Mouse (Mus musculus) forelimb bud, embryonic 11.5 days (tissue): ENCODE results near the gene Senp2.
A peak's percentile ranks its signal among the peaks of the same experiment; 100 is the strongest.

Source experiments
- DNase-seq: peaks from one replicate; pipeline ENCODE4 v3.0.0-alpha.2; 2012; ENCODE audit warnings: low read depth, low spot score

The Senp2 gene

GRCm38 (mm10) chr16:22022122-22022521, 12.8 kb downstream of the Senp2 start:
- peak; percentile 16 for DNase-seq

- DNase-seq = no peak
Measured at GRCm38 (mm10) chr16:22027474-22027873, 18.2 kb downstream of the Senp2 start.

- DNase-seq = no peak
Measured at GRCm38 (mm10) chr16:22038554-22038953, 29.3 kb downstream of the Senp2 start.

DNA sequence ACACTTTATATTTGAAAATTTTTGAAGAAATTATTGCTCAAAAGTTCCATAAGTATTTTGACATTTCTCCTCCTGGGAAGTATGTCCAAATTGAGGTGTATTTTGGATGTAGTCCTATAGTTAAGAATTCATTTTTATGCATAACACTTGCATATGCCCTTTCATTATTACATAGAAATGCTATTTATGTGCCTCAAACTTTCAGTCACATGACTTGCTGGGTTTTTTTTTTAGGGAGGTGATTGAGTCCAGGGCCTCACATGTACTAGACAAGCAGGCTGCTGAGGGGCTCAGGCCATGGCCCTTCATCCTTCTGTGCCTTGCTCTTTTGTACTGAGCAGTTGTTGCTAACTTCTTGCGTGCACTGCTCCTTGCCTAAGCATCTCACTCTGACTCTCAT, 30.7 kb downstream of the Senp2 start:
- DNase-seq = no peak

- DNase-seq = no peak
Measured at GRCm38 (mm10) chr16:22043830-22044229, 34.5 kb downstream of the Senp2 start.

DNA sequence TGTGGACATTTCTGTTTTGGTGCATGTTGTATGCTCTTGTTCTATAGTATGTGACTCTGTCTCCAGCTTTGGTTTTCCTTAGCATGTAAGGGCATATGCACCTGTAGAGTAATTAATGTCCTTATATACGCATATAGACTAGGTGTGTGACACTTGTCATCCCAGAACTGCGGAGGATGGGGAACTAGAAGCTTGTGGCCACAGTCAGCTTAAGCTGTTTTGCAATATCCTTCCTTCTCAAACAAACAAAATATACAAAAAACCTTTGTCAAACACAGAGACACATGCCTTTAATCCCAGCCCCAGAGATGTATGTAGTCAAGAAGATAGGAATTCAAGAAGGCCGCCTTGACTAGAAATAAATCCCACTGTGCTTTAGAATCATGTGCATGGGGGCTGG, 36.6 kb downstream of the Senp2 start:
- no peak for DNase-seq

GRCm38 (mm10) chr16:22046739-22047366, 37.6 kb downstream of the Senp2 start:
- no peak for DNase-seq

DNA sequence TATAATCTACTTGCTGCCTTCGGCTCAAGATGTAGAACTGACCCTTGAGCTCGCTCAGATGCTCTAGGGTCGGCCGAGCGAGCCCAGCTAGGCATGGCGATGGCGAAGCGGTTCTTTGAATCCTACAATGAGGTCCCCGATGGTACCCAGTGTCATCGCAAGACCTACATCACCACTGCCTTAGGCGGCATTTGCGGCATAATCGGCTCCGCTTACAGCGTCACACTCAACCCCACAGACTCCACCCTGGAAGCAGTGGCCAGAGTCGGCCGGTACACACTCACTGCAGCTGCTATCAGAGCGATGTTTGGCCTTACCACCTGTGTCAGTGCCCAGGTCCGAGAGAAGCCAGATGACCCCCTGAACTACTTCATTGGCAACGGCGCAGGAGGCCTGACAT, 44.1 kb downstream of the Senp2 start:
- no peak for DNase-seq

- DNase-seq = no peak
Measured at GRCm38 (mm10) chr16:22057498-22057897, 48.2 kb downstream of the Senp2 start.

DNA sequence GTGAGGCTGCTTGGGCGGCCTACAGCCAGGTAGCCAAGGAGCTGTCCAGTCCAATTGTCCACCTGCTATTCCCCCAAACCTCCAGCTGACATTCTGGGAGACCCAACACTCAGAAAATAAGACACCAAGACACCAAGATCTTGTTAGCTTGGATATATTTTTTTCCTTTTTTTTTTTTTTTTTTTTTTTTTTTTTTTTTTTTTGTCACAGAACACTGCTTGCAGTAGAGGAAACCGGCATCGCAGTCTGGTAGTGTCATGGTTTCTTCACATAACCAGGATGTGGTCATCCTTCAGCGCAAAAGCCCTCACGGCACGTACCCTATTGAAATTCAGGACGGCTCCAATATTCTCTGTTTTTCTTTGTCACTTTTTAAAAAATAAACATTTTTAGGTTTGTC, 49.6 kb downstream of the Senp2 start:
- no peak for DNase-seq

- no peak for DNase-seq
Measured at GRCm38 (mm10) chr16:22060416-22060815, 51.1 kb downstream of the Senp2 start.

DNA sequence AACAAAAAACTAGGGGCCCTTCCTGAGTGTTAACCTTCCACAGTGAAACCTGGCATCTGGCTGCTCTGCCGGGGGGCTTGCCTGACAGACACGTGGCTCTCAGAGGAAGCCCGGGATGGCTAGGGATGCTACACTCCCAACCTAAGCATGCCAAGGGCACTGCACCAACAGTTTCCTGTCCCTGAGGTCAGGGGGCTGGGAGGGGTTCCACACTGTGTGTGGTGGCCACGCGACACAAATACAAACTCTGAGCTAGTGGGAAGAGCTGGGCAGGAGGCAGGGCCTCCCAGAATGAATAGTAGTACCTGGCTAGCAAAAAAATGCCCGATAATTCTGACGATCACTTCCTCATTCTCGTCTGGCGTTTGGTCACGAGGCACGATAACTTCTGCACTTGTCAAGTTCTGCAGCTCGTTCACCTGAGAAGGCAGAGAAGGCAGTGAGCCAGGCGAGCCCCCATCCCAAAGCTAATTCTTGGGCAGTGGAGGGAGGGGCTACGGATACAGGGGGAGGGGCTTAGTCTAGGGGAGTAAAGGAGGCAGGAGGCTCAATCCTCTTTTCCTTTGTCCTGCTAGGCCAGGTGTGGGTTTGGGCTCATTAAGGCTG, 52.4 kb downstream of the Senp2 start:
- DNase-seq = no peak

DNA sequence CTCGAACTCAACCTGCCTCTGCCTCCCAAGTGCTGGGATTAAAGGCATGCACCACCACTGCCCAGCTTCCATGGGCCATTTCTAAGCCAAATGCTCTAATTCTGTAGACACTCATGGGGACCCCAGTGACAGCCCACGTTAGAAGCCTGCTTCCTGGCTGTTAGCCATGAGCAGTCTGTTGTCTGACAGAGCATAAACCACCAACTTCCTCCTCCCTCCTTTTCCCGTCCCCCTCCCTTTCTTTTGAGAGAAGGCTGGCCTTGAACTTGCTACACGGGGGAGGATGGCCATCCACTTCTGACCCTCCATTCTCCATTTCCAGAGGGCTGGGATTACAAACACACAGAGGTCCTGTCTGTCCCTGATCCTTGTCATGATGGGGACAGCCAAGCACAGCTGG, 53.0 kb downstream of the Senp2 start:
- no peak for DNase-seq

- no peak for DNase-seq
Measured at GRCm38 (mm10) chr16:22065536-22065935, 56.3 kb downstream of the Senp2 start.

DNA sequence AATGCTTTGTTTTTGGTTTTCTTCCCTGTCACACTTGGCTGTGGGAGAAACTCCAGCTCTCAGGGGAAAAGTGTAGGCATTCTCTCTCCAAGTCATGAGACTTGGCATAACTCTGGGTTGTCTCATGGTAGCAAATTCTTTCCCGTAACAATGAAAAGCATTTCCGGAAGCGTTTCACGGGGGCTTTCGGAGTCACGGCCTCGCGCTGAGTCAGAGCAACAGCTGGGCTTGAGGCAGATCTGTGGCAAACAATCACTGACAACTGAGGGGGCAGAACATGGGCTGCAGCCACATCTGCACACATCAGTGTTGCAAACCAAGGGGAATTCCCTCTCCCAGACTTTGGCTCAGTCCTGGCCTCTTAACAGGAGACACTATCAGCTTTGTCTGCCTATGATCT, 58.1 kb downstream of the Senp2 start:
- no peak for DNase-seq

- no peak for DNase-seq
Measured at GRCm38 (mm10) chr16:22071361-22071760, 62.1 kb downstream of the Senp2 start.

DNA sequence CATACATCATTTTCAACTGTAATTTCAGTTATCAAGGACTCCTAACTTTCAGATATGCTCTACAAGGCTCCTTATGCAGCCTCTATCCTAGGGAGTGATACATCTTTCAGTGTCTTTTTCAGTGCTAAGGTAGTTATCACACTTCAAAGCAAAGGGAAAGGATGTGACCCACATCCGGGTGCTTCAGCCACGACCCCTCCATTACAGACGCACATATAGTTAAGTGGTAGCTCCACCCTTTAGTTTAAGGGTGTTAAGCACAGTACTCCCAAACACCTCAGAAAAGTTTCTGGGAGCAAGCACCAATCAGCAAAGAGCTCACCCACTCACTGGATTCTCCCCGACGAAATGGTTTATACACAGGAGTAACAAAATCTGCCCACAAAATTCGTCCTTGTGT, 65.8 kb downstream of the Senp2 start:
- DNase-seq = no peak

GRCm38 (mm10) chr16:22075829-22076619, 66.7 kb downstream of the Senp2 start:
- no peak for DNase-seq

DNA sequence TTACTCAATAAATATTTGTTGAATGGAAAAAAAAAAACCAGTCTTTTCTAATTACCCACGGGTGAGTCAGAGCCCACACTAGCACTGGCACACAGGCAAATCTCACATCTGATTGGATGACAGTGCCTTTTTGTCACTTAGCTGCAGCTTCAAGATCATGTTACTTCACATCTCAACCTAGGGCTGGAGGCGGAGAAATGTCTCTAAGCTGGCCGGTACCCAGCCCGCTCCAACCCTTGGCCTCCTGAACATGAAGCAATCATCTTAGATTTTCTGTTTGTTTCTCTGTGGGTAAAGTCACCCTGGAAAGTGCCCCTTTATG, 67.3 kb downstream of the Senp2 start:
- no peak for DNase-seq

DNA sequence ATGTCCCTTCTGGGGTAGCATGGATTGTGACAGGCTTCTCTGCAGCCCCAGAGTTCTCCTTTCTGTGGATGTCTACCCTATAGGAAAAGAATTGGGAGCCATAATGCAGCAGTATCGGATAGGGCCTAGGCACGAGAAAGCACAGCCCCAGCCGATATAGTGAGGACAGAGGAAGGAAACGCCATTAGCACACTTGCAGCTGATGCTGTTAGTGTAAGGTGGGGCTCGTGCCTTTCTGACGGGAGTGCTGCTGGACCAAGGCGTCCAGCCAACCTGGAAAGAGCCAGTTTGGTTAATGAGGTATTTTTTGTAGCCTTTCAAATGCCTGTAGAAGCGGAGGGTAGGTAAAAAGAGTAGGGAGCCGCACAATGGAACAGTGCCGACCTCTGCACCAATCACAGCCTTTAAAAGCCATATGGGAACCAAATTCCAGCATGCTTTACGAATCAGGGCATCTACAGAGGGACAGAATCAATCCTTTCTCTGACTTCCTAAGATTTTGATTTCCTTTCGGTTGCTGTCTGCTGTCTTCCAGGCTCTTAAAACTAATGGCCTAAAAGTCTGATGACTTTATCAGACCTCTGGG, 70.9 kb downstream of the Senp2 start:
- DNase-seq = no peak

DNA sequence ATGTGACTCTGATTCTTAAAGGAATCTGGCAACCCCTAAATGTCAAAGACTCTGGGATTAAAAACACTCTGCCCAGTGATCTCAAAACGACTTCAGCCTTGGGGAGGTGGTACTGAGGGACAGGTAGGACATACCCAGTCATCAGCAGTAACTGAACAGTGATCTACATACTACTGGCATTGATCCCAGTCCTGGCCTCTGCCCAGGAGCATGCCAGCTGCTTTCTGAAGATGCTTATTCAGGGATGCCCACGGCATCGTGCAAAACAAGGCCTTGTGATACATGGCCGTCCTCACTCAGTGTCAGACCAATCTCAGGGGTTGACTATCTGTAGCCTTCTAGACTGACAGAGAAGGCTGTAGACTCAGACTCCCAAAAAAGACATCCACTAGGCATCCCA, 76.1 kb downstream of the Senp2 start:
- no peak for DNase-seq

- no peak for DNase-seq
Measured at GRCm38 (mm10) chr16:22091255-22091783, 82.0 kb downstream of the Senp2 start.

- DNase-seq = no peak
Measured at GRCm38 (mm10) chr16:22095751-22096150, 86.5 kb downstream of the Senp2 start.
